Mouse (Mus musculus) lung, adult 2 months (tissue): ENCODE data around the gene Vwce.
A peak's percentile ranks its signal among the peaks of the same experiment; 100 is the strongest.

ENCODE experiments used
- CTCF ChIP-seq: fragments of 200-500 bp; IDR thresholded peaks from 2 replicates; pipeline ENCODE4 v1.5.1; 2011; ENCODE audit warnings: mild to moderate bottlenecking, low read length, control low read depth; ENCODE audit not compliant: insufficient read depth
- POLR2A ChIP-seq: fragments of 200-500 bp; IDR thresholded peaks from 2 replicates; pipeline ENCODE4 v1.6.1; 2011; ENCODE audit warnings: low read depth, mild to moderate bottlenecking, control low read depth, low read length, borderline replicate concordance; ENCODE audit errors: extremely low read depth

DNA sequence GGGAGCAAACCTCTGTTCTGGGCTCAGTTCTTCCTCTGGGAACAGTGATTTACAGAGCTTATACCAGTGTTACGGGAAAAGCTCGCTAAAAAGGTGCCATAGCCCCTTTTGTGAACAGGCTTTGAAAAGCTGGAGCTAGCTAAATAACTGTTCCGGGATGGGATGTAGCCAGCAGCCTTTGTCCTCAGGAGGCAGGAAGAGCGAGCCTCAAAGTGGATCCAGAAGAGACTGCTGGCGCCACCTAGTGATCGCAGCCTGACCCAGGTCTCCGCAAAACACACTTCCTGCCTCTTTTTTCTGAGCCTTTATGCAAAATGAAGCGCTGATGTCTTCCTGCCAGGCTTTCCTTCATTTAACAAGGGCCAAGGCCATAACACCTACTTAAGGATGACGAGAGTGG, 31.2 kb upstream of the Vwce start:
- TF ChIP-seq CTCF (peak; percentile 87), POLR2A (peak; percentile 70; the same call in 1 of the 2 replicates)
